Mouse (Mus musculus) small intestine, adult 2 months (tissue): ENCODE data around the gene Cygb. TPM values are rescaled to one million over a fixed set of nuclear protein-coding genes. Genes with fewer than 3 reads are reported as not detected.

Experiments
- H3K27ac ChIP-seq: fragments of 200-500 bp; 2 replicates; pipeline ENCODE4 v1.5.1; 2012; ENCODE audit warnings: low read depth, low read length, control low read depth, inconsistent platforms; ENCODE audit not compliant: insufficient read depth
- H3K27me3 ChIP-seq: fragments of 200-500 bp; 2 replicates; pipeline ENCODE4 v1.6.1; 2012; ENCODE audit warnings: mild to moderate bottlenecking, moderate library complexity, low read length, inconsistent platforms; ENCODE audit not compliant: control insufficient read depth, insufficient read depth
- H3K36me3 ChIP-seq: fragments of 200-500 bp; 2 replicates; pipeline ENCODE4 v1.6.1; 2012; ENCODE audit warnings: mild to moderate bottlenecking, low read length, control low read depth, inconsistent platforms; ENCODE audit not compliant: control insufficient read depth, insufficient read depth
- H3K4me1 ChIP-seq: fragments of 200-500 bp; 2 replicates; pipeline ENCODE4 v1.6.1; 2012; ENCODE audit warnings: low read length, inconsistent platforms, mixed read lengths; ENCODE audit not compliant: control insufficient read depth, insufficient read depth, insufficient read length
- H3K4me3 ChIP-seq: fragments of 200-500 bp; 2 replicates; pipeline ENCODE4 v1.5.1; 2012; ENCODE audit warnings: low read depth, mild to moderate bottlenecking, control low read depth, inconsistent platforms, low read length, moderate library complexity
- CTCF ChIP-seq: fragments of 200-500 bp; IDR thresholded peaks from 2 replicates; pipeline ENCODE4 v1.5.1; 2012; ENCODE audit warnings: low read depth, mild to moderate bottlenecking, control low read depth, inconsistent platforms, low read length, moderate library complexity, mixed read lengths; ENCODE audit not compliant: insufficient replicate concordance, insufficient read length; ENCODE audit errors: extremely low read depth
- POLR2A ChIP-seq: fragments of 200-500 bp; IDR thresholded peaks from 2 replicates; pipeline ENCODE4 v1.6.1; 2012; ENCODE audit warnings: low read depth, mild to moderate bottlenecking, control low read depth, inconsistent platforms, low read length, moderate library complexity
- WGBS: fragments of 180-500 bp; shearing (Covaris S2); methylation state at CpG from one replicate; pipeline ENCODE4 v1.1.7; 2018; 5-methylcytosine and 5-hydroxymethylcytosine counted together
- polyA plus RNA-seq: library from polyadenylated mRNA; depleted of rRNA; stranded (reverse); fragments of >200 nt; gene quantifications from 2 replicates; pipeline ENCODE4 v1.2.3, GENCODE M21; 2012

Gene Cygb
- polyA plus RNA-seq, 1 experiment: 23.7 TPM

DNA sequence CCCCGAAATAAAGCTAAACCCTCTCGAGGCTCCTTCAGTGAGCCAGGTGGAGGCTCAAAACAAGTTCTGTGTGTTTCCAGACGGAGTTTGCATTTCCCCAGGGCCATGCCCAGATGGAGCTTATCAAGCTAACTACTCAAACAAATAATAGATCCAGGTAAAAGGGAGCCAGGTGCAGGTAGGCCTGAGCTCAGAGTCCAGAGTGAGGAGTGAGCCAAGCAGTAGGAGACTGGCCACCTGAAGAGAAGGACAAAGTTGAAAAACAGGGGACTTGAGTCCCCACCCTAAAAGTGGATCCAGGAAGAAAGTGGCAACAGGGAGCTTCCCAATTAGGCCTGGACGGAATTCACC lies 39.8 kb upstream of the Cygb start:
- TF ChIP-seq CTCF (no peak), POLR2A (no peak)
- Histone ChIP-seq H3K4me3 (peak overlapping the region; percentile 92), H3K27ac (peak overlapping the region; percentile 92), H3K4me1 (peaks cover 21% of the 10 kb centered on the region), H3K36me3 (no peaks in the 10 kb centered on the region), H3K27me3 (no peaks in the 10 kb centered on the region)
- WGBS: 13% methylated on average over 4 of the region's 4 CpGs

GRCm38 (mm10) chr11:116690701-116691575 lies 36.8 kb upstream of the Cygb start:
- TF ChIP-seq CTCF (no peak), POLR2A (no peak; the same call in 1 of the 2 replicates)
- Histone ChIP-seq H3K27ac (peak overlapping the region; percentile 86), H3K36me3 (peaks cover 3% of the 10 kb centered on the region; the same call in 1 of the 2 replicates), H3K4me3 (no peak overlapping the region), H3K27me3 (no peaks in the 10 kb centered on the region), H3K4me1 (peaks cover 19% of the 10 kb centered on the region)
- 20% methylated on average over 18 of the region's 18 CpGs for WGBS

GRCm38 (mm10) chr11:116689622-116690021 lies 35.5 kb upstream of the Cygb start:
- Histone ChIP-seq H3K27ac (peak overlapping the region; percentile 86; the same call in 1 of the 2 replicates), H3K4me1 (peaks cover 12% of the 10 kb centered on the region; the same call in 1 of the 2 replicates), H3K36me3 (peaks cover 15% of the 10 kb centered on the region), H3K27me3 (no peaks in the 10 kb centered on the region), H3K4me3 (no peak overlapping the region)
- TF ChIP-seq POLR2A: no peak
- no peak for TF ChIP-seq CTCF
- 91% methylated on average over 10 of the region's 10 CpGs for whole genome bisulfite sequencing

GRCm38 (mm10) chr11:116687897-116688296 lies 33.8 kb upstream of the Cygb start:
- WGBS: 56% methylated on average over 8 of the region's 8 CpGs
- no peaks in the 10 kb centered on the region for H3K27me3 ChIP-seq
- no peak overlapping the region for H3K4me3 ChIP-seq
- peaks cover 15% of the 10 kb centered on the region for H3K36me3 ChIP-seq
- no peak overlapping the region for H3K27ac ChIP-seq
- peaks cover 25% of the 10 kb centered on the region for H3K4me1 ChIP-seq
- TF ChIP-seq CTCF (no peak), POLR2A (no peak)

DNA sequence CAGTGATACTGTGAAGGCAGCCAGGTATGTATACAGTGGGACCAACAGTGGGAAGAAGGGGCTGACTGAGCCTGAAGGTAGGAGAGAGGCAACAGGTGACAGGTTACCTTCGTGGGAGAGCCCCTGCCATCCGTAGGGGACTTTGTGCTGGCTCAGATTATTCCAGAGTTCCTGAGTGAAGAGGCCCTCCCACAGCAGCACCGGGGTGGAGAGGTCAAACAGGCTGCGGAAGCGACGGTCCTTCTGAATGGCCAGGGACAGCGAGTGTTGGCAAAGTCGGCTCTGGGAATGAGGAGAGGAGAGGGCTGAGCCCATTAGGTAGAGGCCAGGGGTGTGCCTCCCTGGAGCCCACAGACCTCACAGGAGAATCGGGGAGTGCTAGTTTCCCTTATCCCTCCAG lies 31.6 kb upstream of the Cygb start:
- TF ChIP-seq POLR2A: no peak
- no peak for TF ChIP-seq CTCF
- Histone ChIP-seq H3K4me1 (peaks cover 23% of the 10 kb centered on the region), H3K27ac (no peak overlapping the region), H3K27me3 (no peaks in the 10 kb centered on the region), H3K4me3 (no peak overlapping the region), H3K36me3 (peaks cover 22% of the 10 kb centered on the region)
- 83% methylated on average over 9 of the region's 9 CpGs for WGBS

GRCm38 (mm10) chr11:116683777-116684176 lies 29.7 kb upstream of the Cygb start:
- peak overlapping the region; percentile 65 for H3K27ac ChIP-seq
- H3K4me3 ChIP-seq: no peak overlapping the region
- 38% methylated on average over 4 of the region's 4 CpGs for WGBS
- H3K27me3 ChIP-seq: no peaks in the 10 kb centered on the region
- TF ChIP-seq CTCF: no peak
- no peak for TF ChIP-seq POLR2A
- H3K36me3 ChIP-seq: peaks cover 32% of the 10 kb centered on the region
- peaks cover 20% of the 10 kb centered on the region for H3K4me1 ChIP-seq

GRCm38 (mm10) chr11:116682501-116683144 lies 28.5 kb upstream of the Cygb start:
- H3K4me1 ChIP-seq: peaks cover 20% of the 10 kb centered on the region
- peaks cover 34% of the 10 kb centered on the region for H3K36me3 ChIP-seq
- H3K27ac ChIP-seq: peak overlapping the region; percentile 79
- no peaks in the 10 kb centered on the region for H3K27me3 ChIP-seq
- no peak overlapping the region for H3K4me3 ChIP-seq
- WGBS: 47% methylated on average over 14 of the region's 14 CpGs
- no peak for TF ChIP-seq POLR2A
- TF ChIP-seq CTCF: no peak
